Mouse (Mus musculus) cortical plate, adult 2 months (tissue): ENCODE data around the gene Gm28041. TPM values are rescaled to one million over a fixed set of nuclear protein-coding genes. Genes with fewer than 3 reads are reported as not detected.
A peak's percentile ranks its signal among the peaks of the same experiment; 100 is the strongest.

Source experiments
- H3K27ac ChIP-seq: fragments of 200-500 bp; 2 replicates; pipeline ENCODE4 v1.5.1; 2012; ENCODE audit warnings: low read length, control low read depth, inconsistent platforms; ENCODE audit not compliant: insufficient read depth
- H3K4me1 ChIP-seq: fragments of 200-500 bp; 2 replicates; pipeline ENCODE4 v1.6.1; 2011; ENCODE audit warnings: low read length; ENCODE audit not compliant: control insufficient read depth, insufficient read depth
- H3K4me3 ChIP-seq: fragments of 200-500 bp; 2 replicates; pipeline ENCODE4 v1.5.1; 2011; ENCODE audit warnings: mild to moderate bottlenecking, low read length, control low read depth; ENCODE audit not compliant: insufficient read depth
- CTCF ChIP-seq: fragments of 200-500 bp; IDR thresholded peaks from 2 replicates; pipeline ENCODE4 v1.5.1; 2011; ENCODE audit warnings: mild to moderate bottlenecking, control low read depth, low read length; ENCODE audit not compliant: insufficient read depth; ENCODE audit errors: extremely low read depth
- POLR2A ChIP-seq: fragments of 200-500 bp; IDR thresholded peaks from 2 replicates; pipeline ENCODE4 v1.6.1; 2011; ENCODE audit warnings: mild to moderate bottlenecking, low read length, control low read depth; ENCODE audit not compliant: insufficient read depth; ENCODE audit errors: extremely low read depth
- polyA plus RNA-seq: library from polyadenylated mRNA; depleted of rRNA; stranded (reverse); fragments of >200 nt; gene quantifications from 2 replicates; pipeline ENCODE4 v1.2.3, GENCODE M21; 2012; rRNA removed

The Gm28041 gene
- polyA plus RNA-seq, 1 experiment: 0.44 TPM

GRCm38 (mm10) chr13:67360131-67360744 is 15.3 kb downstream of the Gm28041 start, which contains the start of the genes Gm28044 and Zfp953:
Gm28044 (minus strand) TSS chr13:67360536.
Zfp953 (minus strand) TSS chr13:67360605.
- TF ChIP-seq POLR2A: no peak
- no peak for TF ChIP-seq CTCF
- Histone ChIP-seq H3K4me1 (no peaks in the 10 kb centered on the region), H3K4me3 (peak within 1 kb of the TSS; percentile 76), H3K27ac (no peak within 1 kb of the TSS)

- Histone ChIP-seq H3K4me3 (no peak overlapping the region), H3K4me1 (no peaks in the 10 kb centered on the region), H3K27ac (no peak overlapping the region)
- TF ChIP-seq CTCF (no peak), POLR2A (no peak)
Measured at GRCm38 (mm10) chr13:67351854-67352253, 23.7 kb downstream of the Gm28041 start.

- no peak for TF ChIP-seq CTCF
- TF ChIP-seq POLR2A: no peak
- no peak overlapping the region for H3K27ac ChIP-seq
Measured at GRCm38 (mm10) chr13:67343422-67343821, 32.1 kb downstream of the Gm28041 start.

GRCm38 (mm10) chr13:67332877-67333276 is 42.7 kb downstream of the Gm28041 start:
- Histone ChIP-seq H3K4me3 (peak overlapping the region; percentile 61; the same call in 1 of the 2 replicates), H3K27ac (no peak overlapping the region), H3K4me1 (peaks cover 2% of the 10 kb centered on the region; the same call in 1 of the 2 replicates)
- TF ChIP-seq CTCF: no peak
- no peak for TF ChIP-seq POLR2A

More at GRCm38 (mm10) chr13:67343422-67343821, 32.1 kb downstream of the Gm28041 start:
- Histone ChIP-seq H3K4me1 (no peaks in the 10 kb centered on the region), H3K4me3 (no peak overlapping the region)

GRCm38 (mm10) chr13:67332019-67332724 is 43.4 kb downstream of the Gm28041 start, which contains the start of gene Zfp595:
Zfp595 (minus strand) TSS chr13:67332570.
- Histone ChIP-seq H3K4me1 (peaks cover 2% of the 10 kb centered on the region; the same call in 1 of the 2 replicates), H3K27ac (no peak within 1 kb of the TSS), H3K4me3 (peak within 1 kb of the TSS; percentile 61)
- TF ChIP-seq CTCF: no peak
- peak; percentile 30; the same call in 1 of the 2 replicates for TF ChIP-seq POLR2A

GRCm38 (mm10) chr13:67306718-67307117 is 68.8 kb downstream of the Gm28041 start:
- Histone ChIP-seq H3K27ac (no peak overlapping the region), H3K4me1 (no peaks in the 10 kb centered on the region), H3K4me3 (peak overlapping the region; percentile 95; the same call in 1 of the 2 replicates)
- TF ChIP-seq POLR2A (no peak), CTCF (no peak)

GRCm38 (mm10) chr13:67305822-67306672 is 69.5 kb downstream of the Gm28041 start, which contains the start of gene Zfp457:
Zfp457 (minus strand) TSS chr13:67306485.
- TF ChIP-seq POLR2A: peak; percentile 89
- TF ChIP-seq CTCF: no peak
- H3K4me1 ChIP-seq: no peaks in the 10 kb centered on the region
- peak within 1 kb of the TSS; percentile 95 for H3K4me3 ChIP-seq
- peak within 1 kb of the TSS; percentile 79 for H3K27ac ChIP-seq

Other genes with a start within 250 kb of the Gm28041 start
- gene Rsl1, start 202.6 kb downstream of the Gm28041 start, polyA plus RNA-seq: 3.8 and 4.1 TPM in 2 replicates
- gene Zfp455, start 181.2 kb downstream of the Gm28041 start, polyA plus RNA-seq: 1.4 and 1.5 TPM in 2 replicates
- gene Zfp458, start 97.3 kb downstream of the Gm28041 start, polyA plus RNA-seq: 3.8 and 4.2 TPM in 2 replicates
- gene Zfp457, start 69.2 kb downstream of the Gm28041 start, polyA plus RNA-seq: 2.7 and 3.4 TPM in 2 replicates
- 2.3 and 2.6 TPM in 2 replicates for gene Zfp595, start 43.2 kb downstream of the Gm28041 start, polyA plus RNA-seq
- not detected in 2 replicates for gene Gm28044, start 15.2 kb downstream of the Gm28041 start, polyA plus RNA-seq
- gene Zfp953, start 15.1 kb downstream of the Gm28041 start, polyA plus RNA-seq: 0.48 and 0.57 TPM in 2 replicates
- 0.52 and 0.61 TPM in 2 replicates for gene Zfp456, start 77 bp upstream of the Gm28041 start, polyA plus RNA-seq
- 3.9 and 4.6 TPM in 2 replicates for gene Zfp429, start 24.1 kb upstream of the Gm28041 start, polyA plus RNA-seq
- 3.8 and 4.5 TPM in 2 replicates for gene Zfp459, start 45.7 kb upstream of the Gm28041 start, polyA plus RNA-seq
- 9.1 TPM in 2 replicates for gene Zfp874a, start 75.9 kb upstream of the Gm28041 start, polyA plus RNA-seq
- 10.0 and 11.5 TPM in 2 replicates for gene Zfp874b, start 108.5 kb upstream of the Gm28041 start, polyA plus RNA-seq
- 5.6 and 5.7 TPM in 2 replicates for gene Zfp58, start 124.8 kb upstream of the Gm28041 start, polyA plus RNA-seq
- gene Gm26965, start 150.4 kb upstream of the Gm28041 start, polyA plus RNA-seq: 0.15 TPM in 1 of 2 replicates, not detected in the other
- gene Zfp87, start 150.4 kb upstream of the Gm28041 start, polyA plus RNA-seq: 27.9 and 29.4 TPM in 2 replicates
- gene Zfp748, start 178.1 kb upstream of the Gm28041 start, polyA plus RNA-seq: 5.0 and 5.2 TPM in 2 replicates
- gene Zfp729b, start 234.0 kb upstream of the Gm28041 start, polyA plus RNA-seq: 3.4 and 3.5 TPM in 2 replicates